Mouse (Mus musculus) Muller cell, postnatal 12 days (primary cell): ENCODE data around the gene Gnao1.

Experiments used
- DNase-seq: peaks from one replicate; pipeline ENCODE4 v3.0.0-alpha.2; 2015; ENCODE audit errors: inconsistent ontology term

Gnao1 gene

DNA sequence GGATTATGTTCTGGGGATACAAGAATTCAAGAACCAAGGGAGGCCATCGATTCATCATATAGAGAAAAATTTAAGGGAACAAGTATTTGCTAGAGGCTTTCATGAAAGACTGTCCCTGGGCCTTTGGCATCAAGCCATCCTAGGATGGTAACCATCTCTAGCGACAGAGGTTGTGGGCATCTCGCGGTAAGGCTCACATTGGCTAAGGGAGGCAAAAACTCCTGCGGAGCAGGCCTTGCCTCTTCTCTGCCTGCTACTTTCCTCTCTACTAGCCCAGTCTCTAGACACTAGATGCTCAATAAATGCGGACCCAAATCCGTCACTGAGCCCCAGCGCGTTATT lies at the start of gene Gnao1:
Gnao1 (plus strand) TSS at position 281 of the 342 bp plus-strand sequence.
- no peak for DNase-seq

DNA sequence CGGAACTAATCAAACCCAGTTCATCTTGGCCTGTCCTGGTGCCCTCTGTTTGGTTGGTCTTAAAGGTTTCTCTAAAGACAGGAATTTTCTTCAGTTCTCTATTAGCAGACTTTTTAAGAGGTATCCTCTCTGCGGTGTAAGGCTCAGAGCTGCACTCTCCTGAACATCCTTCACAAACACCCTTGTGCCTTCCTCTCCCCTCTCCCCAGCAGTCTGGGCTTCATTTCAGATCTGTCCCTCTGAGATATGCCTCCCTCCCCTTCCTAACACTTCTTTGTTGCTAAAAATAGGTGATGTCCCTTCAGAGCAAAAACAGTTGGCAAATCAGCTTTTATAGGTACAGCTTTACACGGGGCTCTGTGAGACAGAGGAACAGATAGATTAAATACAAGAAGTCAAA lies 32.2 kb upstream of the Gnao1 start:
- no peak for DNase-seq

- DNase-seq, result no peak
Measured at GRCm38 (mm10) chr8:93809226-93809625, 540 bp upstream of the Gnao1 start.

DNA sequence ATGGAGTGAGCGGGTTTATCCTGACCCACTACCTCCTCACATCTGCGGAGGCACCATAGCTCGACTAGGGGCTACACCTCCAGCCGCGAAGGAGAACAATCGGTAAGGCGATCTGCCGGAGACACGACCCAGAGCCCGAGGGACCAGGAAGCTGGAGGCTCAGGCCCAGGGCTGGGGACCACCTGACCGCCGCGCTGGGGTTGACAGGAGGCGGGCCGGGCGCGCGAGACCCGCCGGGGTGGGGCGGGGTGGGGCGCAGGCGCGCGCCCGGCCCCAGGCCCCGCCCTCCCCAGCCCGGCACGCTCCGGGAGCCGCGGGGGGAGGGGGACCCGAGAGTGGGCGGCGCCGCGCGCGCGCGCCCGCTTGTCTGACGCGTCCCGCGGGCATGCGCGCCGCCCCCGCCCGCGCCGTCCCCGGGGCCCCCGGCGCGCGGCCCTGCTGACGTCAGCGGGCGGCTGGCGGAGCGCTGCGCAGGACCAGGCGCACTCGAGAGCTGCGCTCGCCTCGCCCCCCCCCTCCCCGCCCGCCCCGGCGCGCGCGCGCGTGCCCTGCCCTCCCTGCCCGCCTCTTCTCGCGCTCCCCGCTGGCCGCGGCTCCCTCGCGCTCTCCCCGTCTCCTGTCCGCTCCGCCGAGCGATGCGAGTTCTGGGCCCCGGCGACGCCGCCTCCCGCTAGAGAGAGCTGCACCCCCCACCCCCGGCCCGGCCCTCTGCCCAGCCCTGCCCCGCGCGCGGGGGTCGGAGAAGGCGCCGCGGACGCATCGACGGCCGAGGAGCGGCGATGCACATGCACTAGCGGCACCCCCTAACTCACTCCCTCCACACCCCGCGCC lies 477 bp downstream of the Gnao1 start:
- peak; percentile 95 for DNase-seq

DNA sequence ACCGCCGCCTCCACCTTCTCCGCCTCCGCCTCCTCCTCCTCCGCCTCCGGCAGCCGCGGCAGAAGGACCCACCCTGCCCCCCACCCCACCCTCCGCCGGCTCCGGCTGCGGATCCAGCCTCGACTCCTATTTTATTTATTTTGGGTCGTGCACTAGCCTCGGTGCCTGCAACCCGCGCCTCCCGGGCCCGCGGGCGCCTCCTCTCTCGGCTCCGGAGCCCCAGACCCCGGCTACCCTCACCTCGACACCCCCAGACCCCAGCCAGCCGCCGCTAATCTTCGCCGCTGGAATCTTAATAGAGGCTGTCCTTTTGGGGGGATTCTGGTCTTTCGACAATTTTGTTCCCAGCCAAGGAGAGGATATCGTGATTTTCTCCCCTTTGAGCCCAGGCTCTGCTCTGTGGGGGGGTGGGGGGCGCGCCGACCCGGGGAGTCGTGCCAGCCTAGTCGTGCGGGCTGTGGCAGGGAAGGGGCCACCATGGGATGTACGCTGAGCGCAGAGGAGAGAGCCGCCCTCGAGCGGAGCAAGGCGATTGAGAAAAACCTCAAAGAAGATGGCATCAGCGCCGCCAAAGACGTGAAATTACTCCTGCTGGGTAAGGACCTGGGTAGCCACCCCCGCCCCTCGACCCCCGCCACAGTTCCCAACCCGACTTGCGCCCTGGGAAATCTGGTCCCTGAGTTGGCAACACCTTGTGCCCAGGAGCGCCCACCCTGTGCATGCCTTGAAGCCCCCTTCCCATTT lies 1.3 kb downstream of the Gnao1 start:
- DNase-seq, result no peak

DNA sequence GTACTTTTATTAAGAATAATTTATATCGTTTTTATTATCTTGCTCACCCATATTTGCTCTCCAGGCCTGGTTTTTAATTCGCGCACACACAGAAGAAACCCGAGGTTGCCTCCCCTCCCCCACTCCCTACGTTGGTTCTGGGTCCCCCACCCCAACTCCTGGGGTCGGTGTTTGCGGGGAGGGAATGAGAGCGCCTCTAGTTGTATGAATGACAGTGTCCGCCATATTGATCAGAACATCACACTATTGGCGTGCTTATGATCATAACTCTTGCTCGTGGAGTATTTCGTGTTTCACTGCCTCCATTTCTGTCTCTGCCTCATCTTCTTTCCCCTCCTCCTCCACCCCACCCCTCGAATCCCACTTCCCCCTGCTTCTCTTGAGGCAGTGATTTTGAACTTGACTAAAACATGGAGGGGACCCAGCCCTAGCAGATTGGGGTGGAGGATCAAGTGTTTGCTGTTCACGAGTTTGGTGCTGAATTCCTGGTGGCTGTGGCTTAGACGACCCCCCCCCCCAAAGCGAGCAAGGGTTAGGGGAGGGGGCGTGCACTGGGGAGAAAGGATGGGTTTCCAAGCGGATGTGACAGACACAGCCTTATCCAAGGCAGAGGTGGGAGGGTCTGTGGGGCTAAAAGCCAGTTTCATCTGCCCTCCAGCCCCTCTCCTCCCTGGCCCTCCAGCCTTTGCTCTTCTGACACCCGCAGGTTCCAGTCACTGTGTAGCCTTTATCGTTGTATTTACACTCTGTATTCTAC lies 2.1 kb downstream of the Gnao1 start:
- peak; percentile 24 for DNase-seq

DNA sequence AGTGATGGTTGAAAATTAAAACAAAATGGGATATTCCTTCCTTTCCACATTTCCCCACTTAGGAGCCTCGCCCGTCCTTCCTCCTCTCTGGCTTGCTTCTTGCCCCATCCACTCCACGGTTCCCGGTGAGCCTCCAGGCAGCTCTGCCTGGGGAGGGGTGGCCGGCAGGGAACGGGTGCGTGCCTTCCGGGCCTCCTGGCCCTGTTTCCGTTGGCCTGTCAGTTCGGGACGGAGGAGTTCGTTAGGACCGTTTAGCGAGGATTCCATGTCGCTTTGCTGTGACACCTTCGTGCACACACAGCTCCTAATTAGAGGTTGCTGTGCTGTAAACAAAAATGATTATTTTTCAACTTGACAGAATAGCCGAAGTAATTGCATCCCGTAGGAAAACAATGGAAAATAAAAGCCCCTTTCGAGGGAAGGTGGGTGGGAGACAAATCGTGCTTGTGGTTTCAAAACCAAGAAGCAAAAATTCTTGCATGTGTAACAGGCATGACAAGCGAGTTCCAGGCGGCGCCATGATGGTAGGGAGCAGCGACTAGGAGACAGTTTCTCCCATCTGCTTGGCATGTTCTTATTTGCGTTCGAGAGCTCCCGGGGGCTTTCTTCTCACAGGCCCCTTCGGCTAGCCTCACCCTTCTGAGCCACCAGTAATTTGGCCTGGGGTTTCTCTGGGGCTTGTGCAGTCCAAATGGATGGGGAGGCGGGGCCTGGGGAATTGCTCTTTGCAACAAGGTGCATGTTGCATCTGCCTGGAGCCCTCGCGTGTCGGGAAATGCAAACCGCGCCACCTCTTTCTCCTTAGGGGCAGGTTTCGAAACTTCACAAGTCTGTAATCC lies 3.0 kb downstream of the Gnao1 start:
- DNase-seq, result peak; percentile 45

- DNase-seq, result peak; percentile 92
Measured at GRCm38 (mm10) chr8:93813405-93813761, 3.6 kb downstream of the Gnao1 start.

- peak; percentile 60 for DNase-seq
Measured at GRCm38 (mm10) chr8:93814266-93814665, 4.5 kb downstream of the Gnao1 start.

DNA sequence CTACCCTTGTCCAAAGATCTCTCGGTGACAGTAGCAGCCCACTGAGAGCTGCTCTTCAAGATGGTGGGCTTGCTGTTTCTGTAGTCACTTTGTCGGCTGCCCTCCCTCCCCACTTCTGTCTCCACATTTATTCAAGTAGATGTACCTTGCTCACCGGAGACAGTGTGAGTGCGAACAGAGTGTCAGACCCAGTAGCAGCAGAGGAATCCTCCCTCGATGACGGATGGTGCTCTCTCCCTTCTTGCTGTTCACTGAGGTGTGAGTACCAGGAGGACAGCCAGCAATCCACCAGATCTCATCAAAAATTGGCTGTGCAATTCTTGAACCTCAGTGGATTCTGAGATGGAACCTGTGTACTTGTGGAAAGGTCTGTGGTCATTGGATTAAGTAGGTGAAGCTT lies 6.5 kb downstream of the Gnao1 start:
- no peak for DNase-seq

DNA sequence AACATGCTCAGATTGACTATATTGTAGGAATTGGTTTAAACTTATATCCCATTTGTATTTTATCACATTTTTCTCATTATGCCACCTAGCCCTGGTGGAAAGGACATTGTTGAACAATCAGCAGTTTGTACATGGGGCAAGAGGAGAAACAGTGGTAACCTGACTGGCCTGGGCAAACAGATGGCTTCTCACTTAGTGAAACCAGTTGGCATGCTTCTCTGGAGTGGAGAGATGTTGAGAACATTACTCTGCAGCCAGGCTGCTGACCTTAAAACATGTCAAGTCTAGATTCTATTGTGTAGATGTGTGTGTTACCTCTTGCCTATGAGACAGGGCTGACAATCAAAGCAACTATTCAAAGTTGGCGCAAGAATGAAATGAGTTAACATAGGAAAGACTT lies 7.6 kb downstream of the Gnao1 start:
- no peak for DNase-seq

- no peak for DNase-seq
Measured at GRCm38 (mm10) chr8:93819929-93820328, 10.2 kb downstream of the Gnao1 start.

DNA sequence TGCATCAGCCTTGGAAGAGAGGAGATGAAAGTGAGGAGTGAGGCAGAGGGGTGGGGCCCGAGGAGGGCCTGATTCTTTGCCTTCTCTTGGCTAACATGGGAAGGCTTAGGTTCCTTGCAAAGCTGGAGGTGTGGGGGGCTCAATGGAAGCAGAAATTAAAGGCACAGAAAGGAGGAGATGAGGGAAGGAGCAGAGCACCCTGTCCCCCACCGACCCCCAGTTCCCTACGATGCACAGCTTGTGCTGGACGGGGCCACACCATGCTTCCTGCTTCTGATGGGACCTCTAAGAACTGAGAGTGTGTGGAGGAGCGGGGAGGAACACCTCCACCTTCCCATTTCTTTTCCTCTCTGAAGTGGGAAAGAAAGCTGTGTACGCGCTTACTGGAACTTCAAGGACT lies 11.6 kb downstream of the Gnao1 start:
- no peak for DNase-seq

DNA sequence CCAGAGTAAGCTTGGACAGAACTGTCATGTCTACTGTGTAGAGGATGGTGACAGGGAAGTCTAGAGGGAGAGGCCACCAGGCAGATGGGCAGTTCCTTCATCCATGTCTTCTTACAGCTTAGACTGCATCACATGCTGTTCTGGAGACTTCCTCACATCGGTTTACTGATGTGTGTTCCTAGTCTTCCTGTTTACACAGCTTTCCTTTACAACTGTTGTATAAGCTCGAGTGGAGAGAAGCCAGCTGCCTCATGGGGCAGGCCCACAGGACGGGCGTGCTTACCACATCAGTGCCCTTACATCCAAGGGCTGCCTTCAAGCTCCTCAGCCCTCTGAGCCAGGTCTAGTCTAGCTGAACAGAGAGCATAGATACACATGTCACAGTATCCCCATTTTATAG lies 15.6 kb downstream of the Gnao1 start:
- no peak for DNase-seq

DNA sequence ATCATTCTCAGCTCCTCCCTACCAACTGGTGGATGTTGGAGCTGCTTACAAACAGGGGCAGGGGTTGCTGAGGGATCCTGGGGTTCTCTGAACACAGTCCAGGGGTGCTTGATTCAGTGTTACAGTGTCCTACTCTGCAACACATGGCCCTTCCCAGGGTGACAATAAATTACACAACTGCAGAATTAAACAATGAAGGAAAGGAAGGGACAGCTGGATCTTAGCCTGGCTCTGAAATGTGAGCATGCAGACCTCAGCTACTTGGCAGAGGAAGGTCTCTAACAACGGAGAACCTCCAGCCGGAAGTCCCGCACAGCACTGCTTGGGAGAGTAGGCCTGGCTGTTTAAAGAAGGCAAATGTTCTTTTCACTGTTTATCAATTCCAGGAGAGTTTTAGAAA lies 20.9 kb downstream of the Gnao1 start:
- DNase-seq, result peak; percentile 48

DNA sequence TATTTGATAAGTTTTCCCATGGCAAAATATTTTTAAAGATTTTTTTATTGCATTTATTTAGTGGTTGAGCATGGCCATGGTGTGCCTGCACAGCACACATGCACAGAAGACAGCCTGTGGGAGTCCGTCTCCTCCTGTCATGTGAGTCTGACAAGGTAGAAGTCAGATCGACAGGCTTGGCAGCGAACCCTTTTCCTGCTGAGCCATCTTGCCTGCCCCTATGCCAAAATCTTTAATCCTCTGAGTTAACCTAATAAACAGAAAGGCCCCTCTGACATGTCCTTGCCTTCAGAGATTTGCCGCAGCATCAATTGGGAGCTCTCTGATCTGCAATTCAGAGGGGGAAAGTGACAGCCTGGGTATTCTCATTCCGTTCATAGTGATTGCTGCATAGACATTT lies 26.0 kb downstream of the Gnao1 start:
- no peak for DNase-seq

- no peak for DNase-seq
Measured at GRCm38 (mm10) chr8:93839113-93839512, 29.3 kb downstream of the Gnao1 start.

GRCm38 (mm10) chr8:93840486-93840885 lies 30.7 kb downstream of the Gnao1 start:
- DNase-seq, result no peak

- DNase-seq, result peak; percentile 70
Measured at GRCm38 (mm10) chr8:93840956-93841752, 31.4 kb downstream of the Gnao1 start.

- no peak for DNase-seq
Measured at GRCm38 (mm10) chr8:93842574-93842973, 32.8 kb downstream of the Gnao1 start.
